Mouse (Mus musculus): ENCODE measurements at regions not wholly inside any gene's neighbourhood (a gene's known extent, or its start where the extent isn't known, plus 50 kb on each side); places are given as distances from the start of the nearest gene placed in this dataset.

GRCm38 (mm10) chr2:77358176-77358575 lies 77.8 kb upstream of the Sestd1 start:
- DNase-seq, result no peak

DNA sequence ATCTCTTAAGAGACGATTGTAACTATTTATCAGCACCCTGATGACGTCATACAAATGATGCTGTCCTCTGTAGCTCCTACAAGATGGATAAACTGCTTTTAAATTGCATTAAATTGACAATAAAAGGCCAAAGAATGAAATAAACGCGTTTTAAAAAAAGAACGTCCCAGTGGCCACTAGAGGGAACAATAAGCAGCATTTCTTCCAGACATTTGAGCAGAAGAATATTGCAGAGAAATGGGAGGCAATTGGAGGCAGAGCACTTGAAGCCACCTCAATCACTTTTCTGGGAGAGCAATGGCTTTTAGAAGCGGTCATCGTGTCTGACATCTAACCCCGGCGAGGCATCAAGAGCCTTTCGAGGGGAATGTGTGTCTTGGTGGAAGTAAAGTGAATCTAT lies 76.4 kb upstream of the Sestd1 start:
- no peak for DNase-seq

DNA sequence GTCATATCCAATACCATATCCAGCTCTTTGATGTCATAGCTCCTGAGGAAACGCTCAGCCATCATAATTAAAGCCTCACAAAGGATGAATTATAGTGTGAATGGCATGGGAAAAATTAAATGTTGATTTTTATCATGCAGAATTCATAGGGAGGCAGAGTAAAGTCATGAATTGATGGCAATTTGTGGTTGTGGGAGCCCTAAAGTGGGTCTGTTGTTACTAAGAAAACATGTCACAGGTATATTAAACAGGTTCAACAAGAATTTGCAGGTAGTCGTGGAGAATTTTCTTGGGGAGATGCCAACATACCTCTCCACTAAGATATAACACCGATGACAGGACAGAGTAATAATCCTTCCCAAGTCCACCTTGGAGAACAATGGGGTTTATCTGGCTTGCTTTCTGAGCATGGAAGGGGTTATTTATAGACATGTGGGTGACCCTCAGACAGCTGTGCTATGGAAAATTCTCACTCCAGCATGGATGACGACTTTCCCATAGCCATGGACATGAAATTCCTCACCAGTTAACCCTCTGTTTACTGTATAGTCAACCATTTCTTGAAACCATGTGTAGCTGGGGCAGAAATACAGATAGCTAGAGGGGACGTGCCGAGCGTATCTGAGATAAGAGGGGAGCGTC lies 71.7 kb upstream of the Sestd1 start:
- no peak for DNase-seq

- no peak for DNase-seq
Measured at GRCm38 (mm10) chr2:77347027-77347426, 66.6 kb upstream of the Sestd1 start.

GRCm38 (mm10) chr2:77343736-77344440 lies 63.5 kb upstream of the Sestd1 start:
- DNase-seq, result no peak

DNA sequence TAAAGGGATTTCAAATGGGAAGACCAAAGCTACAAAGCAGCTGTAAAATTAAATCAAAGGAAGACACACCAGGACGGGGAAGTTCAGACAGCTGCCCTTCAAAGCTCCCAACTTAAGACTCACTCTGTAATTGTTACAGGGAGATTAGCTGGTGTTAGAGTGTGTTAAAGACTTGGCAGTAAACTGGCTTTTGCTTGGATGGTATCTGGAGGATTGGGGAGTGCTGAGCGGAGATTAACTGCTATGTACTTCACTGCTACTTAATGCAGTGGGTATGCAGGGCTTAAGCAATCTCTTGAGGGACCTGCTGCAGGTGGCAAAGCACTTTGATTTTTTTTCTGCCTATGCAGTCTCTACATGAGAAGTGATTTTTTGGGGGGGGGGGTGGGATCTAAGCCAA lies 62.0 kb upstream of the Sestd1 start:
- no peak for DNase-seq

- DNase-seq, result peak; percentile 68 to 76
Measured at GRCm38 (mm10) chr2:77341575-77342332, 61.4 kb upstream of the Sestd1 start.

GRCm38 (mm10) chr2:77340076-77340475 lies 59.7 kb upstream of the Sestd1 start:
- no peak for DNase-seq

DNA sequence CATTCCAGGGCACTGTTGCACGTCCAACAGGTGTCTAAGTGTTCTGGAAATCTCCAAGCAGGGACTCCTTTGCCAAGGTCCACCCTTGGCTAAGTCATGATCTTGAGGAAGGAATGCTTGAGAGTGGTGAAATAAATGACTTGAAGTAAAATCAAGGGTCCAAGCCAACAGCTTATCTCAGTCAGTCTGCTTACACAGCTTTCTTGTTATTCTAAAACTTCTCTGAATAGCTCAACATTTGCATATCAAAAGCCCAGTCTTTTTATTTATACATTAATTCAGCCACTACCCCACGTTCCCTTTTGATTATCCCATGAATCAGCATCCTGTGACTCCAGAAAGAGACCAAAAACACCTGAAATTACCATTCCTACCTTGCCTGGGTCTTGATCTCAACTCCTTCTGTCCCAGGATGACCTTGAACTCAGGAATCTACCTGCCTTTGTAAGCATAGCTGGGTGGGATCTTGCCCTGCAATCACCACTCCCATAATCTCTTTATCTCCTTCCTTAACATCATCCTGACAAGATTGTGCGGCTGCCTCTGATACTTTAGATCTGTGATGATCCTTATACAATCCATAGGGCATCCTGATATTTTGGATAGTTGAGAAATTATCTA lies 57.5 kb upstream of the Sestd1 start:
- no peak for DNase-seq

DNA sequence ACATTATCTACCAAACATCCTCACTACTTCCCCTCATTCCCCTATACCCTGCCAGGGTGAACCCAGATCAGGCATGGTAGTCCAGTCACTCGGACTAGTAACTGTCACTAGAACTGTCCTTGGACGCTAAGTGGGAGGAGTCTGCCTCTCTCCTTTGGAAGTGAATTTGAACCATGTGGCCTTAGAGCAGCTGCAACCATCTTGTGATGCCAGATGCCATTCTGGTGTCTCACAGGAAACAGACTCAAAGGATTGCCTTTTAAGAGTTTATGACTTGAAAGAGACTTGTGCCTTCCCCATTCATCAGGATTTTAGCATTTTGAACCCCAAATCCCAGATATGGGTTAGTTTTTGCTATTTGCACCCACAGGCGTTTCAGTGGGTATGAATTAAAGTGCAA lies 56.9 kb upstream of the Sestd1 start:
- DNase-seq, result no peak

- no peak for DNase-seq
Measured at GRCm38 (mm10) chr2:77336810-77337209, 56.4 kb upstream of the Sestd1 start.

DNA sequence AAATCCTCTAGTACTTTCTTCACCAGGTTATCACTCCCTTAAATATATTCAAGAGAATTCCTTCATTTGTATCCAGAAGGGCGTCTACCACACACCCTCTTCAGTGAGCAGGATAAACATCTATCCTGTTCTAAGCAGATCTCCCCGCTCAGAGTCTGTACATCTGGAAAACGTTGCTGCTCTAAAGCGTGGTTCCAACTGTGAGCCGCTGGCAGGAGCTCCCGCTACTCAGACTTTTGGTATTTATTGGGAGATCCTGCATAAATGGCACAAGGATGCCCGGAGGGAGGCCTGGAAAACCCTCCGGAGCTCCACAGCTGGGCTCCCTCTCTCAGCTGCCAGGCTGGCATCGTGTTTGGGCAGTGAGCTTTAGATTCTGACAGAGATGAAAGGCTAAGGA lies 54.3 kb upstream of the Sestd1 start:
- DNase-seq, result no peak

GRCm38 (mm10) chr2:77333394-77334079 lies 53.1 kb upstream of the Sestd1 start:
- no peak for DNase-seq
